Mouse (Mus musculus) lung, postnatal 25 days (tissue): ENCODE measurements at regions not wholly inside any gene's neighbourhood (a gene's known extent, or its start where the extent isn't known, plus 50 kb on each side); places are given as distances from the start of the nearest gene placed in this dataset.

ENCODE experiments used
- DNase-seq: peaks from one replicate; pipeline ENCODE4 v3.0.0; 2022; ENCODE audit warnings: low spot score

DNA sequence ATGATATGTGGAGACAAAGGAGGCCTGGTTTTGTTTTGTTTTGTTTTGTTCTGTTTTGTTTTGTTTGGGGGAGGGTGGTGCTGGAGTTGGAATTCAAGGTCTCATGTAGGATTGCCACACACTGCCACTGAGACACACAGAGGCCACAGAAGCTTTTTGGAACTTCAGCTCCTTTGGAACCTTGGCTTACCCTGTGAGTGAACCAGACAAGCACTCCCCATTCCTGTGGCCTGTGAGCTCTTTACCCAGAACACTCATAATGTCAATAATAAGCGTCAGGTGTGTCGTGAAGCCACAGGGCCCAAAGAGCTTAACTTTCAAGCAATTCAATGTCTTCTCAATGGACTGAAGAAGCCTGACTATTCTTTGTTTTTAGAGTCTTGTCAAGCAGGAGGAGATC lies 70.2 kb upstream of the Il15 start:
- DNase-seq: no peak

DNA sequence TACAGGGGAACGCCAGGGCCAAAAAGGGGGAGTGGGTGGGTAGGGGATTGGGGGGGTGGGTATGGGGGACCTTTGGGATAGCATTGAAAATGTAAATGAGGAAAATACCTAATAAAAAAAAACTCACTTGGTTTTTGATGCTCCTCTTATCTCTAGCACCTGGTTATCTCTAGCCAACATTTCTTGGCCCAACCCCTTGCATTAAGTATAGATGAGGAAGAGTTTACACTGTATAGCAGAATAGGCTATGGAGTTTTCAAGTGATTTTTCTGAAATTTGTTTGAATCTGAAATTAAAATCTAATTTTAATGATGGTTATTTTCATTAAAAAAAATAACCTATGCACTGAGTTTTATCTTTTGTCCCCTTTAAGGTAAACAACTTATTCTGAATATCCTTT lies 68.8 kb upstream of the Il15 start:
- DNase-seq: no peak

DNA sequence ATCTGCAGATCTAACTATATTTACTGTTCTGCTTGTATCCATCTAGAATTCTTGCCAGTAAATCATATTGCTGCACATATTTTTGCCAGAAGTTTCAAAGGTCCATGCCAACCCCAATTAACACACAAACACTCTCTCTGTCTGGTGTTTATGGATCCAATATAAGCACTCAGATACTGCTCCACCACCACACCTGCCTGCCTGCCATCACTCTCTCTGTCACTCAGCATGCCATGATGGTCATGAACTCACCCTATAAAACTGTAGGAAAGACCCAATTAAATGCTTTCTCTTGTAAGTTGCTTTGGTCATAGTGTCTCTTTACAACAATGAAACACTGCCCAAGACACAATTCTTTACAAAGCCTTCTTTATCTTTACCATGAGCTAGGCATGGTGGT lies 66.8 kb upstream of the Il15 start:
- no peak for DNase-seq

DNA sequence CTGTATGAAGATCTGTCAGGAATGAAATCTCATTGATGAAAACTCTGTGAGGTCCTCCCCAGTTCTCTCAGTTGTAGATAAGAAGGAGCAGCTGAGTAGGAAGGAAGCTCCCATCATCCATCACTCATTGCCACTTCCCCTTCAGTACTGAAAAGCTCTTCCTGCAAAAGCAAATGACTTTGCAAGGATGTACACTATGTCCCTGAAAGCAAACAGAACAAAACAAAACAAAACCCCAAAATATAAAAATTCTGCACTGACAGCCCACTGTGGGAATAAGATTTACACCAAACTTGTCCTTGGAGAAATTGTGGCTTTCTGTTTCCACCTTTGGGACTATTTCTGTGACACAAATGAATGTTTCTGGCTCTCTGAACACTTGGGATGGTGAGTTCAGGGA lies 59.8 kb upstream of the Il15 start:
- DNase-seq: peak; percentile 6

DNA sequence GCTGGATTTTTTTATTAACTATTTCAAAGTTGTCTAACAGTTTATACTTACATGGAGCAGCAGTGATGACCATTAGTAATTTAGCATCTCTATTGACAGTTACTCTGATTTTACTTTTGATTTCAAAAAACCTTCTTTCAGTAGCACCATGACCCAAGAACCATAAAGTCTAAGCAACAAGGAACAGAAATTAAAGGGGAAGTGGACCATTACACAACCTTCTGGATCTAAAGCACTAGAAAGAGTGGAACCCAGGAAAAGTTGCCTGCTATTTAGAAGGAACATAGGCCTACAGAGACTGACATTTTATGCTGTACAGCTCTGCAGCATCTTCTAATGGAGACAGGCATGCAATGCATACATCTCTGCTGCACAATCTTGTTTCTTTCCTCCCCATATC lies 56.0 kb upstream of the Il15 start:
- DNase-seq: no peak

DNA sequence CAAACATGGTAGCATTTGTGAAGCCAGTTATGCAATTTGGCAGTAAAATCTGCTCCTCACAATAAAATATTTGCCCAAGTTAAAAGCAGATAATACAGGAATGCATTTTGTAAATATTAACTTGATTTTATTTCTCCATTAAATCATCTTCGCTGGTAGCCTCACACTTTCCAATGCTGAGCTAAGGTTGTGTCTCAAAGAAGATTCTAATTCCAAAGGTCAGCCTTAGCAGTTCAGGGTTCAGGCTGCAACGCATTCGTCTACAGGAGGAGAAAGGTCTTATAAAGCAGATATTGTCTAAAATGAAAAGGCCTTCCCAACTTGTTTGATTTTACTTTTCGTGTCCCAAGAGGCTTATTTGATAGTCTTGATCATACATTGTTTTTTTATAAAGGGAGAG lies 51.0 kb upstream of the Il15 start:
- DNase-seq: no peak
